Mouse (Mus musculus) ES-Bruce4 (cell line): Measurements from ENCODE around the gene Unc5c.

Experiments used
- CTCF ChIP-seq: IDR thresholded peaks from one replicate; pipeline ENCODE4 v1.8.1; 2011; ENCODE audit warnings: low read depth, low read length
- POLR2A ChIP-seq: IDR thresholded peaks from one replicate; pipeline ENCODE4 v1.8.1; 2011; ENCODE audit warnings: low read length; ENCODE audit not compliant: insufficient read depth

DNA sequence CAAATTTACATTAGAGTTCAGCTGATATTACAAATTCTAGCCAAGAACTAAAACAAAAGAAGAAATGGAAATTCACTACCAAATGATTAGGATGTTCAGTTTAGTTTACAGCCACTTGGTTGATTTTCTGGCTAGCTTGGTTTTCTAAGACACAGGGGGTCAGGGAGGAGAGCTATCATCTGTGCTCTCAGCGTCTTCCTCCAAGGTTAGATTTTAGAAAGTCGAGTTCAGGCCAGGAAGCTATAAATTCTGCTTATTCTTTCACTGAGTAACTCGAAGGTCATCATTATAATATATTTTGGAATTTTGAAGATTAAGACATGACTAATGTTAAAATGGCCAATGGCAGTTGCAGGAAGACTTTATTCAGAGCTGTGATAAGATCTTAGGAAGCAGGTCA lies 131.4 kb downstream of the Unc5c start:
- no peak for TF ChIP-seq POLR2A
- TF ChIP-seq CTCF: no peak
